Mouse (Mus musculus) inflammation-experienced regulatory T-cells (primary cell): Measurements from ENCODE around the gene Cebpa. TPM values are rescaled to one million over a fixed set of nuclear protein-coding genes. Genes with fewer than 3 reads are reported as not detected.

Source experiments
- polyA plus RNA-seq, 2 experiments: library from polyadenylated mRNA; unstranded; fragments of 100-300 nt; shearing (Covaris generic); gene quantifications; one replicate each; pipeline ENCODE4 v1.2.1; 2017

The Cebpa gene
- polyA plus RNA-seq = 1 to 10 TPM in 1 of 2 experiments, under 1 TPM in 1; 0.38 to 6.2 TPM

DNA sequence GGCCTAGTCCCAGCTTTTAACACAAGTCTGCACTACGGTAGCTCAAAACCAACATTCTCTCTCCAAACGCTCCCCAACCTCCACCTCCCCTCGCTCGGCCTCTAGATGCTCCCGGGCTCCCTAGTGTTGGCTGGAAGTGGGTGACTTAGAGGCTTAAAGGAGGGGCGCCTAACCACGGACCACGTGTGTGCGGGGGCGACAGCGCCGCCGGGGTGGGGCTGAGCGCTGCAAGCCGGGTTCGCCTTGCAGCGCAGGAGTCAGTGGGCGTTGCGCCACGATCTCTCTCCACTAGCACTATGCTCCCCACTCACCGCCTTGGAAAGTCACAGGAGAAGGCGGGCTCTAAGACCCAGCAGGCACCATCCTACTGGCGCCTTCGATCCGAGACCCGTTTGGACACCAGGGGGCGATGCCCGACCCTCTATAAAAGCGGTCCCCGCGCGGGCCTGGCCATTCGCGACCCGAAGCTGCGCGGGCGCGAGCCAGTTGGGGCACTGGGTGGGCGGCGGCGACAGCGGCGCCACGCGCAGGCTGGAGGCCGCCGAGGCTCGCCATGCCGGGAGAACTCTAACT lies at the start of gene Cebpa:
Gene Cebpa, plus strand, starts transcription at position 453 of the 573 bp plus-strand sequence.

Other genes starting within 250 kb of the Cebpa start
- gene Pepd, start 206.9 kb upstream of the Cebpa start, polyA plus RNA-seq = 10 to 100 TPM; 48.5 to 55.1 TPM
- gene Cebpg, start 62.7 kb upstream of the Cebpa start, polyA plus RNA-seq = 10 to 100 TPM; 28.6 to 36.0 TPM
- gene Slc7a10, start 67.1 kb downstream of the Cebpa start, polyA plus RNA-seq = 10 to 100 TPM in 1 of 2 experiments, not detected in 1; 26.5 TPM
- gene Lrp3, start 96.2 kb downstream of the Cebpa start, polyA plus RNA-seq = 1 to 10 TPM in 1 of 2 experiments, not detected in 1; 7.6 TPM
- gene Gpatch1, start 199.1 kb downstream of the Cebpa start, polyA plus RNA-seq = 10 to 100 TPM; 20.4 to 21.6 TPM
- gene Rhpn2, start 214.9 kb downstream of the Cebpa start, polyA plus RNA-seq = under 1 TPM; 0.66 to 0.95 TPM